Mouse (Mus musculus) kidney, adult 2 months (tissue): ENCODE measurements around the gene Ryr3.

Experiments
- CTCF ChIP-seq: fragments of 200-500 bp; conservative IDR thresholded peaks from 2 replicates; pipeline ENCODE4 v1.5.1; 2011; ENCODE audit warnings: low read depth, mild to moderate bottlenecking, control low read depth, low read length, moderate library complexity, mixed read lengths; ENCODE audit not compliant: insufficient read depth, insufficient read length
- POLR2A ChIP-seq: fragments of 200-500 bp; IDR thresholded peaks from one replicate; pipeline ENCODE4 v1.6.1; 2011; ENCODE audit warnings: low read depth, low read length, control low read depth

- TF ChIP-seq POLR2A = no peak
- TF ChIP-seq CTCF = no peak
These were observed 40.6 kb downstream of the Ryr3 start for GRCm38 (mm10) chr2:113176337-113176736.
